Mouse (Mus musculus): ENCODE results near the gene Npas3.

DNA sequence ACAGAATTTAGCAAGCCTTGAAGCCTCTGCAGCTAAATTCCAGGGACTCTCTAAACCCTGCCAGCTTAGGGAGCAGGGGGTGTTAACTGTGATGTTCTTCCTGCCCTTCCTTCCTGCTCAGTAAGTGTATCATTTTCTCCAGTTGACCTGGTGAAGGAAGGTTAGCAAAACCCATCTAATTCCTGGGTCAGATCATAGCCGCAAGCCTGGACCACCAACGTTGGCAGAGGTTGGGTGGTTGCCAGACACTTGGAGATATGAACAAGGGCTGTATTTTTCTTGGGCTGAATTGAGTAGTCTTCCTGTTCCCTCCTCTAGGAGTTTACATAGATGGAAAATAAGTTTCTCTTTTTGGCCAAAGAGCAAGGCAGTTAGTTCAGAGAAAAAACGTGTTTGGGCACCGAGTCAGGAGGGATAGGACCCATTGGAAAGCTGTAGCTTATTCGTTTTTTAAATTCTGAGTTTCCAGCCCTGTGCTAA lies 79.8 kb downstream of the Npas3 start:
- TF ChIP-seq CTCF (IDR thresholded peaks at IDR 0.05; ENCODE audit: control insufficient read depth, insufficient read depth, insufficient read length) (no peak), MAX (IDR thresholded peaks at IDR 0.05) (no peak)

Data from C2C12 (cell line).